Comparison of ENCODE assay signal across 7 mouse cellular contexts in genomic region chr4:63213907-63214621, GRCm38 (mm10). TPM values are rescaled to one million over a fixed set of nuclear protein-coding genes. Genes with fewer than 3 reads are reported as not detected.
DNase-seq lines count a peak whose midpoint lies in the region; ATAC-seq and TF ChIP-seq lines count a peak whose summit lies in the region.

Gene Col27a1 (plus strand): TSS chr4:63214004.

- no peak for TF ChIP-seq CTCF in spleen, adult 2 months (IDR thresholded peaks at IDR 0.05; ENCODE audit: extremely low read depth, insufficient read depth, insufficient read length, insufficient replicate concordance)

- no peak for DNase-seq in spleen, adult 2 months (ENCODE audit: low read depth in 1 of 2, low spot score in 2 of 2)
- no peak for DNase-seq in spleen, postnatal 4 days (ENCODE audit: low spot score in 2 of 2)
- peak; percentile 82 for DNase-seq in embryo, embryonic 11 days
- DNase-seq in hindlimb bud, embryonic 11.5 days (ENCODE audit: extremely low spot score, low read depth, low spot score): peak; percentile 37
- DNase-seq in yolk sac, embryonic 10.5 days (ENCODE audit: low spot score): peak; percentile 69
- DNase-seq in layer of hippocampus, adult 11-12 months (ENCODE audit: low spot score): no peak

- peak within 1 kb of the TSS; percentile 44 for H3K9ac ChIP-seq in midbrain, embryonic 12.5 days (replicated peaks)

- H3K4me1 ChIP-seq in spleen, adult 2 months (ENCODE audit: control insufficient read depth, insufficient read depth, insufficient read length): peaks cover 7% of the 10 kb centered on the region
- peaks cover 22% of the 10 kb centered on the region for H3K4me1 ChIP-seq in midbrain, embryonic 12.5 days

- ATAC-seq in midbrain, embryonic 12.5 days (ENCODE audit: low FRiP score, low read depth): peak; percentile 32

- peaks cover 10% of the 10 kb centered on the region for H3K27me3 ChIP-seq in spleen, adult 2 months (ENCODE audit: control insufficient read depth, insufficient read depth, low read length)
- H3K27me3 ChIP-seq in midbrain, embryonic 12.5 days: peaks cover 57% of the 10 kb centered on the region

- no peak within 1 kb of the TSS for H3K27ac ChIP-seq in spleen, adult 2 months (ENCODE audit: insufficient read depth, low read length)
- H3K27ac ChIP-seq in midbrain, embryonic 12.5 days (replicated peaks): no peak within 1 kb of the TSS

- TF ChIP-seq POLR2A in spleen, adult 2 months (IDR thresholded peaks at IDR 0.05; ENCODE audit: low read depth, low read length): no peak

- peak within 1 kb of the TSS; percentile 98 for H3K4me2 ChIP-seq in midbrain, embryonic 12.5 days (replicated peaks)

- WGBS in spleen, adult 2 months: 1% methylated on average over 61 of the region's 61 CpGs
- under 1% methylated on average over 60 of the region's 61 CpGs for WGBS in midbrain, embryonic 12.5 days

- H3K9me3 ChIP-seq in midbrain, embryonic 12.5 days: no peaks in the 10 kb centered on the region

- no peaks in the 10 kb centered on the region for H3K36me3 ChIP-seq in spleen, adult 2 months (ENCODE audit: control insufficient read depth, insufficient read depth, low read length)
- no peaks in the 10 kb centered on the region for H3K36me3 ChIP-seq in midbrain, embryonic 12.5 days

- H3K4me3 ChIP-seq in spleen, adult 2 months (ENCODE audit: extremely low read depth, insufficient read depth, insufficient read length): peak within 1 kb of the TSS; percentile 27; the same call in 1 of the 2 replicates
- peak within 1 kb of the TSS; percentile 67 for H3K4me3 ChIP-seq in midbrain, embryonic 12.5 days

RNA-seq across cellular contexts. Expression of gene Col27a1, which starts in this region (rescaled TPM):
- polyA plus RNA-seq in spleen, adult 2 months (2012; rRNA removed): 9.1 and 10.2 TPM in 2 replicates
- polyA plus RNA-seq in midbrain, embryonic 12.5 days (2016; fragmentation: Nextera tagmentation; extraction: Ambion mirVana): 2.9 and 4.0 TPM in 2 replicates

Comparison
In these comparisons a context has a peak if more than half of its experiments do, and no peak if none do; other contexts are left out.
1. DNase-seq: peak in embryo, embryonic 11 days (single experiment), hindlimb bud, embryonic 11.5 days (single experiment) and yolk sac, embryonic 10.5 days (single experiment); none in spleen, adult 2 months (0 of 2), spleen, postnatal 4 days (0 of 2) and layer of hippocampus, adult 11-12 months (single experiment).